Mouse (Mus musculus) midbrain, embryonic 15.5 days (tissue): ENCODE data around the gene Disp2. TPM values are rescaled to one million over a fixed set of nuclear protein-coding genes. Genes with fewer than 3 reads are reported as not detected.
A peak's percentile ranks its signal among the peaks of the same experiment; 100 is the strongest.

Source experiments
- ATAC-seq: fragments of 200-750 bp; cut with Nextera tagmentation; replicated peaks from 2 replicates; pipeline ENCODE4 v1.8.0; 2017; ENCODE audit warnings: moderate TSS enrichment
- H3K27ac ChIP-seq: fragments of 300-500 bp; sonication (generic); 2 replicates; pipeline ENCODE4 v1.5.1; 2015; ENCODE audit warnings: mild to moderate bottlenecking, inconsistent platforms
- H3K27me3 ChIP-seq: fragments of 300-500 bp; sonication (generic); replicated peaks from 2 replicates; pipeline ENCODE4 v1.6.1; 2015; ENCODE audit warnings: inconsistent platforms
- H3K36me3 ChIP-seq: fragments of 300-500 bp; sonication (generic); replicated peaks from 2 replicates; pipeline ENCODE4 v1.6.1; 2015; ENCODE audit warnings: inconsistent platforms
- H3K4me1 ChIP-seq: fragments of 300-500 bp; sonication (generic); 2 replicates; pipeline ENCODE4 v1.6.1; 2015; ENCODE audit warnings: inconsistent platforms
- H3K4me2 ChIP-seq: fragments of 300-500 bp; sonication (generic); 2 replicates; pipeline ENCODE4 v1.6.1; 2015; ENCODE audit warnings: inconsistent platforms, mild to moderate bottlenecking, moderate library complexity
- H3K4me3 ChIP-seq: fragments of 300-500 bp; sonication (generic); 2 replicates; pipeline ENCODE4 v1.5.1; 2015; ENCODE audit warnings: mild to moderate bottlenecking, inconsistent platforms
- H3K9ac ChIP-seq: fragments of 300-500 bp; sonication (generic); 2 replicates; pipeline ENCODE4 v1.6.1; 2015; ENCODE audit warnings: mild to moderate bottlenecking, inconsistent platforms
- H3K9me3 ChIP-seq: fragments of 300-500 bp; sonication (generic); 2 replicates; pipeline ENCODE4 v1.6.1; 2016; ENCODE audit warnings: inconsistent platforms
- WGBS: fragments of 180-500 bp; shearing (Covaris S2); methylation state at CpG from one replicate; pipeline ENCODE4 v1.1.7; 2015; ENCODE audit warnings: mixed read lengths; 5-methylcytosine and 5-hydroxymethylcytosine counted together
- polyA plus RNA-seq: library from polyadenylated mRNA; unstranded; fragments of >200 nt; fragmentation: Nextera tagmentation; extraction: Ambion mirVana; gene quantifications from 2 replicates; pipeline ENCODE4 v1.2.1, GENCODE M21; 2015

Gene Disp2
- polyA plus RNA-seq, 1 experiment from 2014 or later = 75.2 TPM

DNA sequence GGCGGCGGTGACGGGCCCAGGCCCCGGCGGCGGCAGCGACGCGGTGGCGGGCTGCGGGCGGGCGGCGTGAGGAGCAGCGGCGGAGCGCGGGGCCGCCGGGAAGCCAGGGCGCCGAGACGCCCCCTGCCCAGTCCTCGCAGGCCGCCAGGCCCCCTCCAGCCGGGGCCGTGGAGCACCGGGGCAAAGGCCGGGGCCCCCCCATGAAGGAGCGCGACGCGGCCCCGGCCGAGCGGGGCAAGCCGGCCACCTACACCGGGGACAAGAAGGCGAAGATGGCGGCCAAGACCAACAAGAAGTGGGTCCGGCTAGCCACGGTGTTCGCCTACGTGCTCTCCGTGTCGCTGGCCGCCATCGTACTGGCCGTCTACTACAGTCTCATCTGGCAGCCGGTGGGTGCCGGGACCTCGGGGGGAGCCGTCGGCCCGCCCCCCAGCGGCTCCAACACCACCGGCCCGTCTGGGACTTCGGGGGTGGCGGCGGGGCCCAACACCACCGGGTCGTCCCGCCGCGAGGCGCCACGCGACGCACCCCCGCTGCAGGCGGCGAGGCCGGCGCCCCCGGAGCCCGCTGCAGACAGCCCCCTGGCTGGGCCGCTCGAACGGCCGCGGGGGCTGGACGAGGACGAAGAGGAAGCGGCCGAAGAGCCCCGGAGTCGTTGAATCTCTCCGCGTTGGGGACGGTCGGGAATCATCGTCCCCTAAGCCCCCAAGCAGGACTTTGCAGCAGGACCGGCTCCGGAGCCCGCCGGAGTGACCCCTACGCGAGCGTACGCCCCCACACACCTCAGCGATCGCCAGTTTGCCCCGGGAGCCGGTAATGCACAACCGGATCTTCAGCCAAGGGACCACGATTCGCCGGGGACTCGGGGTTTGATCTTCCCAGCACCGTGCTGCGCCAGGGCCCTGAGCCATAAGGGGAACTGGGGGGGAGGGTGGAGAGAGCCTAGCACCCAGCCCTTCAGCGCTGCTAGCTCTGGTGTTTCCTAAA lies 33.3 kb upstream of the Disp2 start:
- H3K4me2 ChIP-seq = peak overlapping the region; percentile 77
- H3K27ac ChIP-seq = peak overlapping the region; percentile 78
- ATAC-seq = peak; percentile 55
- H3K36me3 ChIP-seq = no peaks in the 10 kb centered on the region
- H3K27me3 ChIP-seq = peaks cover 8% of the 10 kb centered on the region; the same call in 1 of the 2 replicates
- peak overlapping the region; percentile 91 for H3K9ac ChIP-seq
- no peaks in the 10 kb centered on the region for H3K9me3 ChIP-seq
- H3K4me3 ChIP-seq = peak overlapping the region; percentile 94
- peaks cover 52% of the 10 kb centered on the region for H3K4me1 ChIP-seq
- under 1% methylated on average over 100 of the region's 113 CpGs for WGBS

DNA sequence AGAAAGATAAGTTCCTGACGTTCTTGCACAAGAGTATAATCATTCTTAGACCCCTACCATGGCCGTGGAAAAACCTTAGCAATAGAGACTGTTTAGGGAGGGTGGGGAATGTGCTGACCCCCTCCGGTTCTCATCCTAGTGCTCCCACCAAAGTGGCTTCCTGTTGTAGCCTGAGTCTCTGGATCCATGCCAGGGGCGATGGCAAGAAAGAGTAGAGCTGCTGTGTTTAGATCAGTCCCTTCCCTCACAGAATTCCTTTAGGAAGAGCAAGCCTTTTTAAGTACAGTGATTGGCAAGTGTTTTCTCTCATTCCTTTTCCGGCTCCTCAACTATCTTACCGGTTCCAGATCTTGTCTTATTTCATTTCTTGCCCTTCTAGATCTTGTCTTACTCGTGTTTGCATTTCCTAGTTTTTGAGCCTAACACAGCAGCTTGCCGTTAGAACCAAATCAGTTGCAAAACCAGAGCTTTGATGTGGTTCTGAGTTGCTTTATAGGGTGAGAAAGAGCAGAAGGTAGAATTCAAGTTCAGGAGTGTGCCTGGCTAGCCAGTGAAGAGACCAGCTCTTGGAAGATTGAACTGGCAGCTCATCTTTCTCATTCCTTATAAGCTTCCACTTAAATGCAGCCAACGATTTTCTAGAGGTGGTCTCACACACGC lies 32.1 kb upstream of the Disp2 start:
- no peak overlapping the region; the same call in 1 of the 2 replicates for H3K27ac ChIP-seq
- WGBS = 37% methylated on average over 10 of the region's 10 CpGs
- H3K9ac ChIP-seq = no peak overlapping the region

DNA sequence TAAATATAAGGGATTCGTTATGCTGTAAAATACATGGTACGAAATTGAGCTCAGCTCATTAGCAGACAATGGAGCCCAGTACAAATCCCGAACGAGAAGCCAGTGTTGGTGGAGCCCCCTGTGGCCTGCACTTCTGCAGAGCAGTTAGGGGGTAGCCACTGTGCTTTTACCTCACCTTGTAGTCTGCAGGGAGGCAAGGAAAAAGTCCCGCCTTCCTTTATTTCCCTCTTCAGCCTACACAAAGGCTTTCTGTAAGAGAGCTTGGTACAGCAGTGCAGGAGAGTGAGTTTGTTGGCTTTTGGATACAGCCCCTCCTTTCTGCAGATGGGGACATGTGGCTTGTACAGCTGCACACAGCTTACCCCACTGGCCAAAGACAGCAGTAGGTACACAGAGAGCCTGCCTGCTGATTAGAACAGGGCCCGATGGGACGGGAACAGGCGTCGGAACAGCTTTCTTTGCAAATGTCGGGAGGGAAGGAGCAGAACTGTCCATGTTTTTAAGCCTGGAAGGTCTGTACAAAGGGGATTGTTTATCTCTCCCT lies 30.1 kb upstream of the Disp2 start:
- Histone ChIP-seq H3K4me3 (no peak overlapping the region), H3K9me3 (no peaks in the 10 kb centered on the region), H3K36me3 (no peaks in the 10 kb centered on the region), H3K9ac (0 out of 2 replicates have a peak overlapping the region, but pooled peaks have one; percentile 0), H3K4me1 (peaks cover 48% of the 10 kb centered on the region), H3K27me3 (no peaks in the 10 kb centered on the region), H3K27ac (no peak overlapping the region), H3K4me2 (peak overlapping the region; percentile 13)
- ATAC-seq = no peak
- WGBS = 15% methylated on average over 10 of the region's 10 CpGs

More for the DNA sequence above, 32.1 kb upstream of the Disp2 start:
- Histone ChIP-seq H3K4me3 (peak overlapping the region; percentile 94), H3K4me1 (peaks cover 52% of the 10 kb centered on the region), H3K27me3 (peaks cover 8% of the 10 kb centered on the region; the same call in 1 of the 2 replicates), H3K4me2 (peak overlapping the region; percentile 77), H3K36me3 (no peaks in the 10 kb centered on the region), H3K9me3 (no peaks in the 10 kb centered on the region)
- ATAC-seq = no peak

DNA sequence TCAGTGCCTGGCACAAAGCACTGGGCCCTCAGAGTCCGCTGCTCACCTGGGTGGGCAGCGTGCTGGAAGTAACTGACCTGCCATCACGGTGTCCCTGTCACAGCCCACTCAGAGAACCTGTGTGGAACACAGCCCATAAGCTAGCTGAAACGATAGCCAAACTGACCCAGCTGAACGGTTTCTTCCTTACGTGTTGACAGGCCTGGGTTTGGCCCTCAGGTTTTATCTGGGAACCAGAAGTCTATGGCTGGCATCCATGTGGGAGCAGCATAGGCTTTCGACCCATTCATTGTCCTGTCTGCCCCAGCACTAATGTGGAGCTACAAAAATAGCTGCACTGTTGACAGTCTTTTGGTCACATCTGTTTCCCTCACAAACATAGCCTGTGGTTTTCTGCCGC lies 29.0 kb upstream of the Disp2 start:
- Histone ChIP-seq H3K9me3 (no peaks in the 10 kb centered on the region), H3K36me3 (no peaks in the 10 kb centered on the region), H3K27ac (no peak overlapping the region), H3K27me3 (no peaks in the 10 kb centered on the region), H3K4me1 (peaks cover 39% of the 10 kb centered on the region), H3K9ac (no peak overlapping the region), H3K4me3 (no peak overlapping the region), H3K4me2 (no peak overlapping the region)
- 78% methylated on average over 8 of the region's 8 CpGs for WGBS
- no peak for ATAC-seq

DNA sequence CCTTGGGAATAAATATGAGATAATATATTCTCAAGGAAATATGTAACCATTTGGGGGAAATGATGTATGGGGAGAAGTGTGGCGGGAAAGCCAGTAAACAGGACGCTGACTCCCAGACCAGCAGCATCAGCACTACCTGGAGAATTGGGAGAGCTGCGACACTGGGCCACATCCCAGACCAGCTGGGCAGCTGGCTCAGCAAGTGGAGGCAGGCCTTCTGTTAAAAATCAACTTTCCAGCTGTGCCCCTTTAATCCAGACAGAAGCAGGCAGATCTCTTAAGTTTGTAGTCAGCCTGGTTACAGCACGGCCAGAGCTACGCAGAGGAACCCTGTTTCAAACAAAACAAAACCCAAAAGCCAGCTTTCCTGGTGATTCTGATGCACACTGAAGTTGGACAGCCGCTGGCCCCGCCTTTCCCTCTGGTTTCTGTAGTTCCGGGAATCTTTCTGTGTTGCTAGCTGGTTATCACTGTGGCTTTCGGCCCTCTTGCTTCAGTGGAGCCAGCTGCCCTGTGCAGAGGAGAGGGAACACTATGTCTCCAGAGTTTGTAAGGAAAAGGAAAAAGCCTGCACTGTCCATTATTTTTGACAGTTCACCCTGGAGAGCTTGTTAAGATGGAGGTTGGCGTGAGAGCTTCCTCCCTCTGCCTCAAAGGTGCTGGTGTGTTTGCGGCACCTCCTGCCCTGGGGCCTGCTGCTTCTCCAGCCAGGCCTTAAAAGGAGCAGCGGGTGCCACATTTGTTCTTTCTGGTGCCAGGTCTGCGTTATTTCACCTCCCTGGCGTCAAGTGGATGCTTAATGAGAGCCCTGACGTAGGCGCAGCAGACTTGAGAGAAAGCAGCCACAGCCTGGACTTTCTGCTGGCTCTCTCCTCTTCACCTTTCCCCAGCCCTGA lies 27.4 kb upstream of the Disp2 start:
- no peak for ATAC-seq
- no peak overlapping the region for H3K4me2 ChIP-seq
- no peak overlapping the region for H3K27ac ChIP-seq
- H3K4me3 ChIP-seq = no peak overlapping the region
- WGBS = 64% methylated on average over 16 of the region's 16 CpGs
- peaks cover 32% of the 10 kb centered on the region for H3K4me1 ChIP-seq
- no peaks in the 10 kb centered on the region for H3K27me3 ChIP-seq
- H3K9me3 ChIP-seq = no peaks in the 10 kb centered on the region
- H3K9ac ChIP-seq = no peak overlapping the region
- H3K36me3 ChIP-seq = no peaks in the 10 kb centered on the region

DNA sequence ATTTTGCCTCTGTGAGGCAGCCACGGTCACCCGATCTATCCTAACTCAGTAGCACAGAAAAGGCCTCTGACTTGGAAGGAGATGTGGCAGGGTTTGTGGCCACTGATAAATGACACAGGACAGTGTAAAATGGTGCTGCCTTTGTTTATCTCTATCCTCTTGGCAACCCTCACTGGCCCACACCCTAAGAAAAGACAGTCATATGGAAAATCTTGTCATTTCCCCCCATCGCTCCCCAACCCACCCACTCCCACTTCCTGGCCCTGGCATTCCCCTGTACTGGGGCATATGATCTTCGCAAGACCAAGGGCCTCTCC lies 26.8 kb upstream of the Disp2 start:
- Histone ChIP-seq H3K4me2 (no peak overlapping the region), H3K9ac (no peak overlapping the region)
- WGBS = 83% methylated on average over 4 of the region's 4 CpGs

DNA sequence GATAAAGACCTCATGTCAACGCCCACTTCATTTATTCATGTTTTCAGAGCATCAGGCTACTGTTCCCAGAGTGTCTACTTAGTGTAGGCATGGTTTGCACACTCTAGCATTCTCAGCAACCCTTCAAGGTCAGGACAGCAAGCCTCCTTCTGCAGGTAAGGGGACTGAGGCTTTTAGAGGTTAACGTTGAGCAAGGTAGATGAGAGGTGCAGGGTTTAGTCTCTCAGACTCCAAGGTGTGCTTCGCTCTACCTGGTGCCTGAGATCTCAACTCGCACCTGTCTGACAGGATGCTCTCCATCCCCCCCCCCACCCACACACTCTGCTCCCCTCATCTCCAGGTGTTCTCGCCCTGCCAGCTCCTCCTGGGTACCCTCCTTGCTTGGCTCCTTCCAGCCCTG lies 25.4 kb upstream of the Disp2 start:
- no peak overlapping the region for H3K4me3 ChIP-seq
- no peak for ATAC-seq
- H3K4me2 ChIP-seq = no peak overlapping the region
- H3K27ac ChIP-seq = no peak overlapping the region
- H3K9ac ChIP-seq = no peak overlapping the region
- no peaks in the 10 kb centered on the region for H3K9me3 ChIP-seq
- peaks cover 13% of the 10 kb centered on the region for H3K4me1 ChIP-seq
- H3K36me3 ChIP-seq = no peaks in the 10 kb centered on the region
- 91% methylated on average over 5 of the region's 5 CpGs for WGBS
- H3K27me3 ChIP-seq = no peaks in the 10 kb centered on the region; the same call in 1 of the 2 replicates

More for the DNA sequence above, 26.8 kb upstream of the Disp2 start:
- Histone ChIP-seq H3K27me3 (no peaks in the 10 kb centered on the region), H3K9me3 (no peaks in the 10 kb centered on the region), H3K27ac (no peak overlapping the region), H3K4me1 (peaks cover 26% of the 10 kb centered on the region), H3K4me3 (no peak overlapping the region), H3K36me3 (no peaks in the 10 kb centered on the region)
- ATAC-seq = no peak

DNA sequence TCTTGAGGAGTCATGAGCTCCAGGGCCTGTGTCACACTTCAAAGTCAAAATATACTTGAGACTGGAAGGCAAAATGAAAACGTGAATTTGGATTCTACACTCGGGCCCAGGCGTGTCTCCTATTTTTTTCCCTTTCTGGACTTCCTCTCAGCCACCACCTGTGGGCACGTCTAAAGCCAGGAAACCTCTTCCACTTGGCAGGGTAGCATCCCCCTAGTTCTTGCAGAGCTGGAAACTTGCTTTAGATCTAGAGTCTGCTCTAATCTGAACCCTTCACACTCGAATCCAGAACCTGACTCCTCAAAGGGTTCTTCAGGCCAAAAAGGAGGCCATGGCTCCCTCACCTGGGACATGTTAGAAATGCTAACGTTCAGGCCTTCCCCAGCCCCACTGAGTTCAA lies 24.1 kb upstream of the Disp2 start:
- no peak for ATAC-seq
- Histone ChIP-seq H3K9me3 (no peaks in the 10 kb centered on the region), H3K27ac (no peak overlapping the region), H3K9ac (no peak overlapping the region), H3K4me2 (no peak overlapping the region), H3K4me1 (peaks cover 3% of the 10 kb centered on the region; the same call in 1 of the 2 replicates), H3K36me3 (no peaks in the 10 kb centered on the region), H3K27me3 (no peaks in the 10 kb centered on the region; the same call in 1 of the 2 replicates), H3K4me3 (no peak overlapping the region)
- WGBS = 88% methylated on average over 6 of the region's 6 CpGs

DNA sequence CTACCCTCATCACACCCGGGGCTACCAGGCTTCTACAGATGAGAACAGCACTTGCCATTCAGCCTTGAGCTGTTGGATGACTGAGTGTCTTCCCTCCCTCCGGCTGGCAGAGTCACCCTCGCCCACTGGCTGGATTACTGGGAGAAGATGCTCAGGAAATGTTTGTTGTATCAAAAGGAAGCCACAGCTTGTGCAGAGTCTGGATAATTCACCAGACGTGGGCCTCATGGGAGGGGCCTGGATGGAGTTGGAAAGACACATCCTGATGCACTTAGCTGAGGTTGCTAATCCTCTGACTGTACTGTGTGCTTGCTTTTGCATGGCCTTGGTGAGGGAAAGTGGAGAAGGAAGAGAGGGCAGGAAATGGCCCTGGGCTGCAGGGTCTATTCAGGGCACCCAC lies 23.4 kb upstream of the Disp2 start:
- Histone ChIP-seq H3K36me3 (no peaks in the 10 kb centered on the region), H3K4me2 (no peak overlapping the region), H3K9me3 (no peaks in the 10 kb centered on the region), H3K27me3 (no peaks in the 10 kb centered on the region; the same call in 1 of the 2 replicates), H3K4me3 (no peak overlapping the region), H3K4me1 (peaks cover 6% of the 10 kb centered on the region), H3K9ac (no peak overlapping the region), H3K27ac (no peak overlapping the region)
- 78% methylated on average over 4 of the region's 4 CpGs for WGBS
- no peak for ATAC-seq

DNA sequence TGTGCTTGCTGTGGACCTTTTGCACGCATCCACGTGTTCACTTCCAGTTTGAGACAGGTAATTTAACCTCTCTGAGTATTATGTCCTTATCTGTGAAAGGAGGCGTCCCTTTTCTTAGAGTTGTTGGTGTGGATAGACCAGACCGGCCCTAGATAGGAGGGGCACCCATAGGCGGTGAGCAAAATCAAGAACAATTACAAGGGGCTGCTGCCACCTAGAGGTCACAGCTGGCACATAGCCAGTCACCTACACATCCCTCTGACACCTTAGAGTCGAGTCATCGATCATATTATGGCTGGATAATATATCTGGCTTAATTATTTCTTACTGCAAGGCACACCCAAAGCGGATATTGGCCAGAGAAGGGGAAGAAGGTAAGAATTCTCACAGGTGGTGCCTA lies 19.7 kb upstream of the Disp2 start:
- H3K9me3 ChIP-seq = no peaks in the 10 kb centered on the region
- no peaks in the 10 kb centered on the region for H3K36me3 ChIP-seq
- no peaks in the 10 kb centered on the region; the same call in 1 of the 2 replicates for H3K27me3 ChIP-seq
- no peak overlapping the region for H3K4me3 ChIP-seq
- H3K27ac ChIP-seq = no peak overlapping the region
- H3K4me2 ChIP-seq = peak overlapping the region; percentile 21
- peak; percentile 59 for ATAC-seq
- peaks cover 29% of the 10 kb centered on the region for H3K4me1 ChIP-seq
- H3K9ac ChIP-seq = no peak overlapping the region
- WGBS = 8% methylated on average over 8 of the region's 8 CpGs

DNA sequence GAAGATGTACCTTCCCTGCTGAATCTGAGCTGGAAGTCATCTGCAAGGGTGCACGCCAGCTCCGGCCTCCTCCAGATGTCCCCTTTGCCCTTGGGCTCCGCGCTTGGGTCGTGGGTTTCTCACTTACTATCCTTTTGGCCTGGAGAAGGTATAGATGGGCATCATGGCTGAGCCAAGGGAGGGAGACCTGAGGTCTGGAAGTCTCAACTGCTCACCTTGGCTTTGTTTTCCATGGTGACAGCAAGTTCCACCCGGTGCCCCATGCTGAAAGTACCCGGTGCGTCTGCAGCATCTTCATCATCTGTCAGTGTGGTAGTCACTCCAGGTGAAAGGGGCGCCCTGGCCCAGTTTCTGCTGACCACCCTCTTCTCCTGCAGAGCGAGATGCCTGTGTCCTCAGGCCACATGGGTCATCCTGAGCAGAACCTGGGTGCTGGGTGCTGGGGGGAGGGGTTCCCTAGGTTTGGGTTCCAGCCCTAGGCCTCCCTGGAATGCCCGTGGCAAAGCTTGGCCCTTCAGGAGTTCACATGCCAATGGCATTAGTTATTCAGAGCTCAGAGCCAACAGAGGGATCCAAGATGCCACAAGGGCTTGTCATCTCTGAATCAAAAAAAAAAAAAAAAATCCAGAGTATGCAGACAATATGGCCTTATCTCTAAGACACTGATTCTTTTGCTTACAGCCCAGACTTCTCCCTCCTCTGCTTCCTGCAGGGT lies 19.1 kb upstream of the Disp2 start:
- no peak overlapping the region for H3K27ac ChIP-seq
- peaks cover 29% of the 10 kb centered on the region for H3K4me1 ChIP-seq
- ATAC-seq = no peak
- 85% methylated on average over 11 of the region's 11 CpGs for WGBS
- H3K9ac ChIP-seq = no peak overlapping the region
- H3K27me3 ChIP-seq = no peaks in the 10 kb centered on the region; the same call in 1 of the 2 replicates
- H3K4me3 ChIP-seq = no peak overlapping the region
- no peak overlapping the region for H3K4me2 ChIP-seq
- H3K36me3 ChIP-seq = no peaks in the 10 kb centered on the region
- no peaks in the 10 kb centered on the region for H3K9me3 ChIP-seq
